Mouse (Mus musculus): ENCODE data around the gene Slc34a1.
"Not testable (repeated sequence)": the region's sequence is repeated elsewhere in the genome, so short reads cannot be mapped to it uniquely, and the experiment has no call there.

Slc34a1 gene

GRCm38 (mm10) chr13:55404853-55405782 is 7.1 kb downstream of the Slc34a1 start:
- DNase-seq (ENCODE audit: low spot score): peak; percentile 59

GRCm38 (mm10) chr13:55405783-55406390 is 7.9 kb downstream of the Slc34a1 start:
- no peak for DNase-seq (ENCODE audit: low spot score)

- DNase-seq (ENCODE audit: low spot score): no peak
Observed at GRCm38 (mm10) chr13:55407341-55407740, 9.4 kb downstream of the Slc34a1 start.

GRCm38 (mm10) chr13:55408546-55409120 is 10.6 kb downstream of the Slc34a1 start:
- no peak for DNase-seq (ENCODE audit: low spot score)

GRCm38 (mm10) chr13:55411826-55412225 is 13.8 kb downstream of the Slc34a1 start:
- DNase-seq (ENCODE audit: low spot score): no peak

- no peak for DNase-seq (ENCODE audit: low spot score)
Observed at GRCm38 (mm10) chr13:55412643-55413307, 14.8 kb downstream of the Slc34a1 start.

GRCm38 (mm10) chr13:55413333-55413732 is 15.3 kb downstream of the Slc34a1 start:
- no peak for DNase-seq (ENCODE audit: low spot score)

GRCm38 (mm10) chr13:55414743-55415380 is 16.9 kb downstream of the Slc34a1 start, which contains the start of gene Pfn3:
Gene Pfn3 (minus strand): TSS chr13:55415232.
- no peak for DNase-seq (ENCODE audit: low spot score)

GRCm38 (mm10) chr13:55418004-55418403 is 20.0 kb downstream of the Slc34a1 start:
- peak; percentile 58 for DNase-seq (ENCODE audit: low spot score)

- DNase-seq (ENCODE audit: low spot score): no peak
Observed at GRCm38 (mm10) chr13:55419142-55419541, 21.2 kb downstream of the Slc34a1 start.

GRCm38 (mm10) chr13:55420018-55420932 is 22.3 kb downstream of the Slc34a1 start:
- DNase-seq (ENCODE audit: low spot score): no peak

GRCm38 (mm10) chr13:55420933-55421800 is 23.2 kb downstream of the Slc34a1 start:
- DNase-seq (ENCODE audit: low spot score): peak; percentile 51

- no peak for DNase-seq (ENCODE audit: low spot score)
Observed at GRCm38 (mm10) chr13:55426613-55427012, 28.6 kb downstream of the Slc34a1 start, which contains the start of gene F12. Gene F12 (minus strand): TSS chr13:55426793.

- DNase-seq (ENCODE audit: low spot score): no peak
Observed at GRCm38 (mm10) chr13:55429226-55429888, 31.4 kb downstream of the Slc34a1 start.

GRCm38 (mm10) chr13:55430566-55430965 is 32.6 kb downstream of the Slc34a1 start:
- DNase-seq (ENCODE audit: low spot score): no peak

- no peak for DNase-seq (ENCODE audit: low spot score)
Observed at GRCm38 (mm10) chr13:55431889-55432685, 34.1 kb downstream of the Slc34a1 start.

GRCm38 (mm10) chr13:55437111-55437629 is 39.2 kb downstream of the Slc34a1 start:
- not testable (repeated sequence) for DNase-seq (ENCODE audit: low spot score)

GRCm38 (mm10) chr13:55443799-55444285 is 45.9 kb downstream of the Slc34a1 start:
- DNase-seq (ENCODE audit: low spot score): no peak
